Mouse (Mus musculus) bone marrow macrophage, adult 2 months (primary cell): ENCODE measurements around the gene Prkcz.

ENCODE experiments used
- CTCF ChIP-seq: IDR thresholded peaks from 2 replicates; pipeline ENCODE4 v1.5.1; 2012; ENCODE audit warnings: low read depth, mild to moderate bottlenecking, low read length, moderate library complexity
- POLR2A ChIP-seq: IDR thresholded peaks from 2 replicates; pipeline ENCODE4 v1.6.1; 2012; ENCODE audit warnings: mild to moderate bottlenecking, low read depth, low read length, borderline replicate concordance

GRCm38 (mm10) chr4:155354546-155354945 is 6.6 kb downstream of the Prkcz start:
- TF ChIP-seq CTCF (no peak), POLR2A (no peak)
